Mouse (Mus musculus) adrenal gland, postnatal 36 days (tissue): Measurements from ENCODE around the gene Zfp36l1. TPM values are rescaled to one million over a fixed set of nuclear protein-coding genes. Genes with fewer than 3 reads are reported as not detected.

Experiments
- DNase-seq, 2 experiments: peaks; one replicate each; pipeline ENCODE4 v3.0.0; 2021; ENCODE audit warnings: mixed read lengths in 1 of 2
- total RNA-seq, 2 experiments: library from RNA; stranded (reverse); gene quantifications; 2 replicates each; pipeline ENCODE4 v1.2.3; 2021

Gene Zfp36l1
- total RNA-seq, 2 experiments from 2014 or later: 230 to 283 TPM

GRCm38 (mm10) chr12:80069040-80069439 is 43.8 kb downstream of the Zfp36l1 start:
- DNase-seq: no peak

- DNase-seq: no peak
Observed at GRCm38 (mm10) chr12:80068016-80068415, 44.8 kb downstream of the Zfp36l1 start.

- DNase-seq: no peak
Observed at GRCm38 (mm10) chr12:80065049-80065448, 47.8 kb downstream of the Zfp36l1 start.

GRCm38 (mm10) chr12:80064306-80064705 is 48.5 kb downstream of the Zfp36l1 start:
- no peak for DNase-seq

- DNase-seq: no peak
Observed at GRCm38 (mm10) chr12:80063402-80064150, 49.2 kb downstream of the Zfp36l1 start.

- DNase-seq: no peak
Observed at GRCm38 (mm10) chr12:80062410-80063401, 50.1 kb downstream of the Zfp36l1 start.

- DNase-seq: no peak
Observed at GRCm38 (mm10) chr12:80061810-80062209, 51.0 kb downstream of the Zfp36l1 start.

GRCm38 (mm10) chr12:80060809-80061208 is 52.0 kb downstream of the Zfp36l1 start:
- DNase-seq: peak in 1 of 2 experiments; percentile 8

- peak; percentile 14 to 29 for DNase-seq
Observed at GRCm38 (mm10) chr12:80060338-80060737, 52.5 kb downstream of the Zfp36l1 start.

- no peak for DNase-seq
Observed at GRCm38 (mm10) chr12:80059773-80060328, 53.0 kb downstream of the Zfp36l1 start.

Other genes with a start within 250 kb of the Zfp36l1 start
- gene Actn1, start 147.4 kb upstream of the Zfp36l1 start, total RNA-seq: 10 to 100 TPM; 31.2 to 46.1 TPM